ENCODE assay signal across 7 mouse cellular contexts in the genomic region with DNA sequence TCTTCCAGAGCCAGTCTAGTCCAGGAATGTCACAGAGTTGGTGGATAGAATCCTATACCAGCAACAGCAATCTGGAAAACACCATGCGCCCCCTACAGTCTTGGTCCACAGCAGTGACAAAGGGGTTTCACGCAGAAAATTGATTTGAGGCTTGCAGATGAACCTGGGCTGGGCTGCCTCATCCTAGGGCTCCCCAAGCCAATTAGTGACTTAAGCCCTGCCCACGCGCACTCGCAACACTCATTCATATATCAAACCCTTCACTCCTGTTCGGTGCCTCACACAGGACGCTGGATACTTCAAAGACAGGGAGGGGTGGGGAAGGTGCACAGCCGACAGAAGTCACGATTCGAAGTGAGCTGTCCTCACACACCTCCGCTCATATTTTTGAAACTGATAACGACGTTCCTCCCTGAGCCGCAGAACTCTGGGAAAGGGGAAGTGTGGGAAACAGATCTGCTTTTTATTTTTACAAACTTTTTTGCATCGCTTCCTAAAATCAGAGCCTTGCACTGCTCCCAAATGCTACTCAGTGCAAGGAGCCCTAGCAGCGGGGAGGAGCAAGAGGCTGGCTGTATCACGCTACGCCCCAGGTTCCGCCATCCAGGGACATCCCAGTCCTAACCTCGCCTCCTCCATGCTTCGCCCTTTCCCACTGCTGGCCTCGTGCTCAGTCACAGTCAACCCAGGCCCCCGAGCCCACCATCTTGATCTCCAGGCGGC. TPM values are rescaled to one million over a fixed set of nuclear protein-coding genes. Genes with fewer than 3 reads are reported as not detected.
DNase-seq lines count a peak whose midpoint lies in the region; ATAC-seq lines count a peak whose summit lies in the region.

No protein-coding gene starts in this region.

- H3K4me1 ChIP-seq in forebrain, embryonic 14.5 days (ENCODE audit: control insufficient read depth, insufficient read depth, low read length) = peaks cover 20% of the 10 kb centered on the region
- peaks cover 42% of the 10 kb centered on the region for H3K4me1 ChIP-seq in midbrain, embryonic 12.5 days

- peak; percentile 69 for ATAC-seq in forebrain, embryonic 14.5 days
- peak; percentile 61 for ATAC-seq in midbrain, embryonic 12.5 days (ENCODE audit: low FRiP score, low read depth)

- peak; percentile 47 for DNase-seq in right cerebral cortex, adult 18-20 months
- DNase-seq in right cerebral cortex, postnatal 25 days = no peak
- peak; percentile 31 for DNase-seq in c-Kit-positive CD71-positive TER-119-negative erythroid progenitor cells, embryonic 14.5 days (ENCODE audit: low read depth)
- DNase-seq in forebrain, embryonic 14.5 days (ENCODE audit: low spot score) = peak; percentile 89
- peak; percentile 72 to 78 for DNase-seq in kidney, postnatal 4 days
- DNase-seq in thymus, postnatal 0 days (ENCODE audit: low spot score) = peak; percentile 35

- H3K27me3 ChIP-seq in forebrain, embryonic 14.5 days (replicated peaks; ENCODE audit: control insufficient read depth, insufficient read depth, low read length) = no peaks in the 10 kb centered on the region
- peaks cover 17% of the 10 kb centered on the region for H3K27me3 ChIP-seq in midbrain, embryonic 12.5 days

- H3K36me3 ChIP-seq in forebrain, embryonic 14.5 days (ENCODE audit: control insufficient read depth, insufficient read depth, low read length) = no peaks in the 10 kb centered on the region
- H3K36me3 ChIP-seq in midbrain, embryonic 12.5 days = no peaks in the 10 kb centered on the region

- H3K4me3 ChIP-seq in forebrain, embryonic 14.5 days (ENCODE audit: low read depth, low read length) = peak overlapping the region; percentile 66
- H3K4me3 ChIP-seq in midbrain, embryonic 12.5 days = peak overlapping the region; percentile 71

- H3K27ac ChIP-seq in forebrain, embryonic 14.5 days (ENCODE audit: low read depth, low read length) = peak overlapping the region; percentile 97
- H3K27ac ChIP-seq in midbrain, embryonic 12.5 days (replicated peaks) = peak overlapping the region; percentile 94

- H3K9me3 ChIP-seq in forebrain, embryonic 14.5 days (replicated peaks; ENCODE audit: control insufficient read depth, low read length) = no peaks in the 10 kb centered on the region
- no peaks in the 10 kb centered on the region for H3K9me3 ChIP-seq in midbrain, embryonic 12.5 days

- peak overlapping the region; percentile 75 for H3K9ac ChIP-seq in forebrain, embryonic 14.5 days (ENCODE audit: low read length)
- peak overlapping the region; percentile 66 for H3K9ac ChIP-seq in midbrain, embryonic 12.5 days (replicated peaks)

- peak overlapping the region; percentile 79 for H3K4me2 ChIP-seq in forebrain, embryonic 14.5 days (ENCODE audit: low read length)
- peak overlapping the region; percentile 89 for H3K4me2 ChIP-seq in midbrain, embryonic 12.5 days (replicated peaks)

- 1% methylated on average over 24 of the region's 24 CpGs for WGBS in forebrain, embryonic 14.5 days
- 0% methylated on average over 24 of the region's 24 CpGs for WGBS in midbrain, embryonic 12.5 days

RNA-seq across cellular contexts. Expression of a gene that starts 0.6 kb away (rescaled TPM):
- 26.8 and 34.5 TPM in 2 replicates for polyA plus RNA-seq in forebrain, embryonic 14.5 days (2014; fragmentation: Nextera tagmentation; extraction: Ambion mirVana)
- polyA plus RNA-seq in midbrain, embryonic 12.5 days (2016; fragmentation: Nextera tagmentation; extraction: Ambion mirVana) = 32.7 and 32.9 TPM in 2 replicates
- polyA plus RNA-seq in thymus, postnatal 0 days (2015; fragmentation: Nextera tagmentation; extraction: Ambion mirVana) = 2.9 and 3.1 TPM in 2 replicates

RNA-seq across cellular contexts. Expression of a gene that starts 27.6 kb away (rescaled TPM):
- 102 and 115 TPM in 2 replicates for polyA plus RNA-seq in forebrain, embryonic 14.5 days (2014; fragmentation: Nextera tagmentation; extraction: Ambion mirVana)
- 475 and 557 TPM in 2 replicates for polyA plus RNA-seq in midbrain, embryonic 12.5 days (2016; fragmentation: Nextera tagmentation; extraction: Ambion mirVana)
- polyA plus RNA-seq in thymus, postnatal 0 days (2015; fragmentation: Nextera tagmentation; extraction: Ambion mirVana) = 73.2 and 96.8 TPM in 2 replicates
